ENCODE assay signal across 8 mouse cellular contexts in genomic region chr3:54764418-54764817, GRCm38 (mm10). TPM values are rescaled to one million over a fixed set of nuclear protein-coding genes. Genes with fewer than 3 reads are reported as not detected.
A peak's percentile ranks its signal among the peaks of the same experiment; 100 is the strongest.
DNase-seq lines count a peak whose midpoint lies in the region; ATAC-seq lines count a peak whose summit lies in the region.

No protein-coding gene starts in this region.

- 76% methylated on average over 18 of the region's 18 CpGs for WGBS in forebrain, embryonic 10.5 days
- 79% methylated on average over 18 of the region's 18 CpGs for WGBS in forebrain, embryonic 13.5 days
- 83% methylated on average over 18 of the region's 18 CpGs for WGBS in forebrain, embryonic 16.5 days
- 72% methylated on average over 18 of the region's 18 CpGs for WGBS in stomach, embryonic 16.5 days

- no peaks in the 10 kb centered on the region for H3K27me3 ChIP-seq in forebrain, embryonic 10.5 days (ENCODE audit: poor library complexity, severe bottlenecking)
- H3K27me3 ChIP-seq in forebrain, embryonic 13.5 days = no peaks in the 10 kb centered on the region
- no peaks in the 10 kb centered on the region for H3K27me3 ChIP-seq in forebrain, embryonic 16.5 days (replicated peaks; ENCODE audit: control insufficient read depth, insufficient read depth, low read length)
- H3K27me3 ChIP-seq in stomach, embryonic 16.5 days (ENCODE audit: control insufficient read depth, insufficient read depth, low read length) = no peaks in the 10 kb centered on the region

- no peak for DNase-seq in forebrain, embryonic 10.5 days (ENCODE audit: extremely low spot score, low spot score)
- DNase-seq in heart, postnatal 4 days = peak; percentile 40
- peak; percentile 9 to 62 for DNase-seq in layer of hippocampus, adult 18-20 months (ENCODE audit: low spot score in 2 of 2)
- peak; percentile 22 for DNase-seq in lung, postnatal 25 days (ENCODE audit: low spot score)
- DNase-seq in spleen, postnatal 36 days (ENCODE audit: low spot score in 2 of 2) = no peak

- H3K4me1 ChIP-seq in forebrain, embryonic 10.5 days = peaks cover 3% of the 10 kb centered on the region; the same call in 1 of the 2 replicates
- H3K4me1 ChIP-seq in forebrain, embryonic 13.5 days = no peaks in the 10 kb centered on the region
- no peaks in the 10 kb centered on the region for H3K4me1 ChIP-seq in forebrain, embryonic 16.5 days (replicated peaks; ENCODE audit: control insufficient read depth, insufficient read depth, low read length)
- H3K4me1 ChIP-seq in stomach, embryonic 16.5 days (ENCODE audit: control insufficient read depth, insufficient read depth, low read length) = peaks cover 4% of the 10 kb centered on the region

- H3K36me3 ChIP-seq in forebrain, embryonic 10.5 days (replicated peaks) = no peaks in the 10 kb centered on the region
- no peaks in the 10 kb centered on the region for H3K36me3 ChIP-seq in forebrain, embryonic 13.5 days (ENCODE audit: poor library complexity, severe bottlenecking)
- no peaks in the 10 kb centered on the region for H3K36me3 ChIP-seq in forebrain, embryonic 16.5 days (ENCODE audit: control insufficient read depth, insufficient read depth)
- H3K36me3 ChIP-seq in stomach, embryonic 16.5 days (ENCODE audit: control insufficient read depth, insufficient read depth, low read length) = no peaks in the 10 kb centered on the region

- ATAC-seq in forebrain, embryonic 13.5 days = no peak; the same call in 1 of the 2 replicates
- peak; percentile 47; the same call in 1 of the 2 replicates for ATAC-seq in forebrain, embryonic 16.5 days
- no peak for ATAC-seq in stomach, embryonic 16.5 days (ENCODE audit: insufficient read depth, low FRiP score)

- no peak overlapping the region for H3K4me2 ChIP-seq in forebrain, embryonic 13.5 days
- no peak overlapping the region for H3K4me2 ChIP-seq in forebrain, embryonic 16.5 days (ENCODE audit: low read length)
- H3K4me2 ChIP-seq in stomach, embryonic 16.5 days (ENCODE audit: low read depth, low read length) = peak overlapping the region; percentile 27; the same call in 1 of the 2 replicates

- H3K9ac ChIP-seq in forebrain, embryonic 13.5 days = no peak overlapping the region
- H3K9ac ChIP-seq in forebrain, embryonic 16.5 days (replicated peaks; ENCODE audit: low read depth, low read length) = no peak overlapping the region
- H3K9ac ChIP-seq in stomach, embryonic 16.5 days (ENCODE audit: low read length) = no peak overlapping the region

- no peak overlapping the region for H3K27ac ChIP-seq in forebrain, embryonic 10.5 days
- no peak overlapping the region for H3K27ac ChIP-seq in forebrain, embryonic 13.5 days
- no peak overlapping the region for H3K27ac ChIP-seq in forebrain, embryonic 16.5 days (ENCODE audit: low read length)
- no peak overlapping the region for H3K27ac ChIP-seq in stomach, embryonic 16.5 days (ENCODE audit: low read length)

- H3K4me3 ChIP-seq in forebrain, embryonic 10.5 days = peak overlapping the region; percentile 16; the same call in 1 of the 2 replicates
- H3K4me3 ChIP-seq in forebrain, embryonic 13.5 days = no peak overlapping the region
- no peak overlapping the region for H3K4me3 ChIP-seq in forebrain, embryonic 16.5 days (replicated peaks; ENCODE audit: low read length)
- peak overlapping the region; percentile 1; the same call in 1 of the 2 replicates for H3K4me3 ChIP-seq in stomach, embryonic 16.5 days (replicated peaks; ENCODE audit: low read length)

- peaks cover 4% of the 10 kb centered on the region; the same call in 1 of the 2 replicates for H3K9me3 ChIP-seq in forebrain, embryonic 10.5 days
- H3K9me3 ChIP-seq in forebrain, embryonic 13.5 days (replicated peaks) = no peaks in the 10 kb centered on the region
- H3K9me3 ChIP-seq in forebrain, embryonic 16.5 days (ENCODE audit: control insufficient read depth, low read length) = no peaks in the 10 kb centered on the region
- H3K9me3 ChIP-seq in stomach, embryonic 16.5 days (replicated peaks; ENCODE audit: control insufficient read depth, low read length) = no peaks in the 10 kb centered on the region

RNA-seq across cellular contexts. Expression of gene Smad9, which starts 9.0 kb away (rescaled TPM):
- 0.09 TPM in 2 replicates for polyA plus RNA-seq in forebrain, embryonic 10.5 days (2016; fragmentation: Nextera tagmentation; extraction: Ambion mirVana)
- polyA plus RNA-seq in forebrain, embryonic 13.5 days (2015; fragmentation: Nextera tagmentation; extraction: Ambion mirVana) = 0.05 and 0.15 TPM in 2 replicates
- polyA plus RNA-seq in forebrain, embryonic 16.5 days (2015; fragmentation: Nextera tagmentation; extraction: Ambion mirVana) = 0.13 and 0.19 TPM in 2 replicates
- 1 to 10 TPM; 1.5 to 1.8 TPM for total RNA-seq in heart, postnatal 4 days (2021)
- total RNA-seq in layer of hippocampus, adult 18-20 months (2021) = 1 to 10 TPM; 7.4 to 8.8 TPM
- 1.1 and 1.3 TPM in 2 replicates for polyA plus RNA-seq in stomach, embryonic 16.5 days (2015; fragmentation: Nextera tagmentation; extraction: Ambion mirVana)

RNA-seq across cellular contexts. Expression of gene Alg5, which starts 29.1 kb away (rescaled TPM):
- 40.8 and 42.6 TPM in 2 replicates for polyA plus RNA-seq in forebrain, embryonic 10.5 days (2016; fragmentation: Nextera tagmentation; extraction: Ambion mirVana)
- 44.7 and 45.4 TPM in 2 replicates for polyA plus RNA-seq in forebrain, embryonic 13.5 days (2015; fragmentation: Nextera tagmentation; extraction: Ambion mirVana)
- polyA plus RNA-seq in forebrain, embryonic 16.5 days (2015; fragmentation: Nextera tagmentation; extraction: Ambion mirVana) = 52.7 and 54.7 TPM in 2 replicates
- 10 to 100 TPM; 19.2 to 24.0 TPM for total RNA-seq in heart, postnatal 4 days (2021)
- total RNA-seq in layer of hippocampus, adult 18-20 months (2021) = 10 to 100 TPM; 19.9 to 23.1 TPM
- polyA plus RNA-seq in stomach, embryonic 16.5 days (2015; fragmentation: Nextera tagmentation; extraction: Ambion mirVana) = 63.6 and 64.9 TPM in 2 replicates

RNA-seq across cellular contexts. Expression of gene Exosc8, which starts 29.2 kb away (rescaled TPM):
- polyA plus RNA-seq in forebrain, embryonic 10.5 days (2016; fragmentation: Nextera tagmentation; extraction: Ambion mirVana) = 196 and 206 TPM in 2 replicates
- 117 and 121 TPM in 2 replicates for polyA plus RNA-seq in forebrain, embryonic 13.5 days (2015; fragmentation: Nextera tagmentation; extraction: Ambion mirVana)
- 83.0 and 94.4 TPM in 2 replicates for polyA plus RNA-seq in forebrain, embryonic 16.5 days (2015; fragmentation: Nextera tagmentation; extraction: Ambion mirVana)
- 10 to 100 TPM; 40.3 to 44.7 TPM for total RNA-seq in heart, postnatal 4 days (2021)
- total RNA-seq in layer of hippocampus, adult 18-20 months (2021) = 10 to 100 TPM; 26.9 to 32.9 TPM
- 87.3 and 90.3 TPM in 2 replicates for polyA plus RNA-seq in stomach, embryonic 16.5 days (2015; fragmentation: Nextera tagmentation; extraction: Ambion mirVana)

RNA-seq across cellular contexts. Expression of gene Rfxap, which starts 43.2 kb away (rescaled TPM):
- polyA plus RNA-seq in forebrain, embryonic 10.5 days (2016; fragmentation: Nextera tagmentation; extraction: Ambion mirVana) = 35.9 and 38.9 TPM in 2 replicates
- polyA plus RNA-seq in forebrain, embryonic 13.5 days (2015; fragmentation: Nextera tagmentation; extraction: Ambion mirVana) = 29.5 and 35.8 TPM in 2 replicates
- 34.9 and 37.6 TPM in 2 replicates for polyA plus RNA-seq in forebrain, embryonic 16.5 days (2015; fragmentation: Nextera tagmentation; extraction: Ambion mirVana)
- 10 to 100 TPM; 23.0 to 24.6 TPM for total RNA-seq in heart, postnatal 4 days (2021)
- 10 to 100 TPM; 52.4 to 58.8 TPM for total RNA-seq in layer of hippocampus, adult 18-20 months (2021)
- 19.0 and 19.4 TPM in 2 replicates for polyA plus RNA-seq in stomach, embryonic 16.5 days (2015; fragmentation: Nextera tagmentation; extraction: Ambion mirVana)

RNA-seq across cellular contexts. Expression of gene Gm21958, which starts 50.3 kb away (rescaled TPM):
- 0.47 TPM in 1 of 2 replicates, not detected in the other for polyA plus RNA-seq in forebrain, embryonic 10.5 days (2016; fragmentation: Nextera tagmentation; extraction: Ambion mirVana)
- 0.72 TPM in 1 of 2 replicates, not detected in the other for polyA plus RNA-seq in forebrain, embryonic 13.5 days (2015; fragmentation: Nextera tagmentation; extraction: Ambion mirVana)
- not detected in 2 replicates for polyA plus RNA-seq in forebrain, embryonic 16.5 days (2015; fragmentation: Nextera tagmentation; extraction: Ambion mirVana)
- not detected for total RNA-seq in heart, postnatal 4 days (2021)
- total RNA-seq in layer of hippocampus, adult 18-20 months (2021) = not detected
- polyA plus RNA-seq in stomach, embryonic 16.5 days (2015; fragmentation: Nextera tagmentation; extraction: Ambion mirVana) = 0.51 and 0.88 TPM in 2 replicates

Comparison
In these comparisons a context has a peak if more than half of its experiments do, and no peak if none do; other contexts are left out.
1. H3K4me3 ChIP-seq: peak in forebrain, embryonic 10.5 days (single experiment) and stomach, embryonic 16.5 days (single experiment); none in forebrain, embryonic 13.5 days (single experiment) and forebrain, embryonic 16.5 days (single experiment).
2. DNase-seq: peak in heart, postnatal 4 days (single experiment), layer of hippocampus, adult 18-20 months (2 of 2) and lung, postnatal 25 days (single experiment); none in forebrain, embryonic 10.5 days (single experiment) and spleen, postnatal 36 days (0 of 2).